Mouse (Mus musculus) limb, embryonic 13.5 days (tissue): ENCODE measurements around the gene Usp21. TPM values are rescaled to one million over a fixed set of nuclear protein-coding genes. Genes with fewer than 3 reads are reported as not detected.

ENCODE experiments used
- ATAC-seq: fragments of 200-750 bp; cut with Nextera tagmentation; 2 replicates; pipeline ENCODE4 v1.8.0; 2017; ENCODE audit warnings: low read depth, moderate number of reproducible peaks, moderate TSS enrichment; ENCODE audit not compliant: low FRiP score
- H3K27ac ChIP-seq: fragments of 300-500 bp; sonication (generic); 2 replicates; pipeline ENCODE4 v1.5.1; 2015; ENCODE audit warnings: inconsistent platforms, mild to moderate bottlenecking, moderate library complexity
- H3K27me3 ChIP-seq: fragments of 300-500 bp; sonication (generic); 2 replicates; pipeline ENCODE4 v1.6.1; 2015; ENCODE audit warnings: mild to moderate bottlenecking, inconsistent platforms
- H3K36me3 ChIP-seq: fragments of 300-500 bp; sonication (generic); 2 replicates; pipeline ENCODE4 v1.6.1; 2015; ENCODE audit warnings: inconsistent platforms, mild to moderate bottlenecking, moderate library complexity
- H3K4me1 ChIP-seq: fragments of 300-500 bp; sonication (generic); 2 replicates; pipeline ENCODE4 v1.6.1; 2015; ENCODE audit warnings: inconsistent platforms
- H3K4me2 ChIP-seq: fragments of 300-500 bp; sonication (generic); replicated peaks from 2 replicates; pipeline ENCODE4 v1.6.1; 2015; ENCODE audit warnings: inconsistent platforms, mild to moderate bottlenecking, moderate library complexity
- H3K4me3 ChIP-seq: fragments of 300-500 bp; sonication (generic); 2 replicates; pipeline ENCODE4 v1.5.1; 2015; ENCODE audit warnings: moderate library complexity, mild to moderate bottlenecking, inconsistent platforms
- H3K9ac ChIP-seq: fragments of 300-500 bp; sonication (generic); 2 replicates; pipeline ENCODE4 v1.6.1; 2015; ENCODE audit warnings: mild to moderate bottlenecking, inconsistent platforms
- H3K9me3 ChIP-seq: fragments of 300-500 bp; sonication (generic); 2 replicates; pipeline ENCODE4 v1.6.1; 2016; ENCODE audit warnings: inconsistent platforms
- WGBS: fragments of 180-500 bp; shearing (Covaris S2); methylation state at CpG from one replicate; pipeline ENCODE4 v1.1.7; 2015; 5-methylcytosine and 5-hydroxymethylcytosine counted together
- polyA plus RNA-seq: library from polyadenylated mRNA; unstranded; fragments of >200 nt; fragmentation: Nextera tagmentation; extraction: Ambion mirVana; gene quantifications from 2 replicates; pipeline ENCODE4 v1.2.1, GENCODE M21; 2015

The Usp21 gene
- polyA plus RNA-seq, 1 experiment from 2014 or later, result 126 TPM

DNA sequence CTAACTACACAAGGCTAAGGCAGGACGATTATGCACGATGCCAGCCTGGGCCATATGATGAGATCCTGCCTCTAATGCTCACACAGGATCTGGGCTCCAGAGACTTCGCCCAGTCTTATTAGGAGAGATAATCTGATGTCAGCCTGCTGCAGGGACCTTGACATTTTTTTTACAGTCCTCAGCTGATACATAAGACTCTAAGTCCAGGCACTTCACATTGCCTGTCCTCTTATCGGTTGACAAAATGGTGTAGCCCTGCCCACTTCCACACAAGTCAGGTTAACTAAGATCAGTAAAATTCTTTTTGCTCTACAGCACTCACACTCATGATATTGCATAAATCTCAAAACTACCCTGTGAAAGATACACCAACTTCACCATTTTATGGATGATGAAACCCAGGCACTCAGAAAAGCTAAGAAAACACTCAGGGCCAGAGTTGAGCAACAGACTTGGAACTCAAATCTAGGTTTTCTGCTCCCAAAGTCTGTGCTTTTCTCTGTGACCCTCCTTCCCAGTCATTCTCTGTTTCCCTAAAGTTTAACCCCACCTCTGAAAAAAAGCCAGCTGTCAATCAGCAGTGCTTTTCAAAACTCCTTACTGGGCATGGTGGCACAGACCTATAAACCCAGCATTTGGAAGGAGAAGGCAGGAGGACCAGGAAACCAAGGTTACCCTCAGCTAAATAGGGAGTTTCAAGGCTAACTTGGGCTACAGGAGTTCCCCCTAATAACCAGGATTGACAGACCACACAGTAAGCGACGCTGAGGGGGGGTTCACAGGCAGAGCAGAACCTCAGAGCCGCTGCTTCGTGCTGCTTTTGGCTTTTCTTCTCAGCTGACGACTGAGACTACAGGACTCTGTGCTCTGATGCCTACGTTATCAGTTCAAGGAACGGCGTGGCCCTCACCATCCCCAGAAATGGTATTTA is 54.7 kb downstream of the Usp21 start:
- ATAC-seq, result no peak
- Histone ChIP-seq H3K9me3 (no peaks in the 10 kb centered on the region), H3K4me1 (peaks cover 16% of the 10 kb centered on the region), H3K27ac (no peak overlapping the region), H3K4me2 (no peak overlapping the region), H3K4me3 (no peak overlapping the region), H3K9ac (no peak overlapping the region), H3K27me3 (no peaks in the 10 kb centered on the region), H3K36me3 (peaks cover 48% of the 10 kb centered on the region)
- WGBS, result 85% methylated on average over 12 of the region's 12 CpGs

DNA sequence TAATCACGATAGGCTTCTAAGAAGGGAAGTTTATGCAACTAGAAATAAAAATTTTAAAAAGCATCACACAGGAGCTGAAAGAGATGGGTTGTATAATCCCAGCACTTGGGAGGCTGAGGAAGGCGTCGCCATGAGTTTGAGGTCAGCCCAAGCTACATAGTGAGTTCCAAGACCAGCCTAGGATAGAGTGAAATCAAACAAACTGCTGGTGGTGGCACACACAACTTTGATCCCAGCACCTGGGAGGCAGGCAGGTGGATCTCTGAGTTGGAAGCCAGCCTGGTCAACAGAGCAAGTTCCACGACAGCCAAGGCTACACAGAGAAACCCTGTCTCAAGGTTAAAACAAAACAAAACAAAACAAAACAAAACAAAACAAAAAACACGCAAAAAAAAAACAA is 55.4 kb downstream of the Usp21 start:
- no peak overlapping the region for H3K4me3 ChIP-seq
- no peak overlapping the region for H3K9ac ChIP-seq
- 78% methylated on average over 5 of the region's 5 CpGs for WGBS
- no peak overlapping the region for H3K27ac ChIP-seq
- peaks cover 16% of the 10 kb centered on the region for H3K4me1 ChIP-seq
- H3K4me2 ChIP-seq, result no peak overlapping the region
- no peaks in the 10 kb centered on the region for H3K9me3 ChIP-seq
- no peak for ATAC-seq
- H3K36me3 ChIP-seq, result peaks cover 41% of the 10 kb centered on the region
- no peaks in the 10 kb centered on the region for H3K27me3 ChIP-seq

Other genes starting within 250 kb of the Usp21 start
- 8.7 and 9.2 TPM in 2 replicates for gene Fcgr3, start 223.1 kb downstream of the Usp21 start, polyA plus RNA-seq
- 0.86 and 1.5 TPM in 2 replicates for gene Cfap126, start 174.1 kb downstream of the Usp21 start, polyA plus RNA-seq
- gene Sdhc, start 137.4 kb downstream of the Usp21 start, polyA plus RNA-seq, result 224 and 236 TPM in 2 replicates
- 5.0 and 6.8 TPM in 2 replicates for gene Mpz, start 137.3 kb downstream of the Usp21 start, polyA plus RNA-seq
- gene Pcp4l1, start 91.7 kb downstream of the Usp21 start, polyA plus RNA-seq, result 2.8 and 3.3 TPM in 2 replicates
- gene Nr1i3, start 74.0 kb downstream of the Usp21 start, polyA plus RNA-seq, result 0.19 and 0.25 TPM in 2 replicates
- 32.3 and 34.4 TPM in 2 replicates for gene Tomm40l, start 65.5 kb downstream of the Usp21 start, polyA plus RNA-seq
- 2.0 and 15.7 TPM in 2 replicates for gene Apoa2, start 62.9 kb downstream of the Usp21 start, polyA plus RNA-seq
- gene Fcer1g, start 53.6 kb downstream of the Usp21 start, polyA plus RNA-seq, result 37.8 and 39.1 TPM in 2 replicates
- 12.7 and 14.3 TPM in 2 replicates for gene Adamts4, start 37.6 kb downstream of the Usp21 start, polyA plus RNA-seq
- 253 and 254 TPM in 2 replicates for gene Ndufs2, start 36.6 kb downstream of the Usp21 start, polyA plus RNA-seq
- gene B4galt3, start 17.7 kb downstream of the Usp21 start, polyA plus RNA-seq, result 86.2 and 94.0 TPM in 2 replicates
- gene Ppox, start 6.8 kb downstream of the Usp21 start, polyA plus RNA-seq, result 69.7 and 77.4 TPM in 2 replicates
- 110 and 116 TPM in 2 replicates for gene Ufc1, start 7.0 kb upstream of the Usp21 start, polyA plus RNA-seq
- 61.1 and 66.2 TPM in 2 replicates for gene Dedd, start 41.2 kb upstream of the Usp21 start, polyA plus RNA-seq
- 43.5 and 43.9 TPM in 2 replicates for gene Nit1, start 57.7 kb upstream of the Usp21 start, polyA plus RNA-seq
- 120 and 128 TPM in 2 replicates for gene Pfdn2, start 57.7 kb upstream of the Usp21 start, polyA plus RNA-seq
- 2.2 and 2.3 TPM in 2 replicates for gene Klhdc9, start 72.8 kb upstream of the Usp21 start, polyA plus RNA-seq
- gene Nectin4, start 82.1 kb upstream of the Usp21 start, polyA plus RNA-seq, result 11.7 and 13.7 TPM in 2 replicates
- 1.4 and 1.5 TPM in 2 replicates for gene Arhgap30, start 101.0 kb upstream of the Usp21 start, polyA plus RNA-seq
- gene Usf1, start 123.3 kb upstream of the Usp21 start, polyA plus RNA-seq, result 102 and 118 TPM in 2 replicates
- gene Tstd1, start 130.9 kb upstream of the Usp21 start, polyA plus RNA-seq, result 7.3 and 9.0 TPM in 2 replicates
- 40.4 and 40.6 TPM in 2 replicates for gene F11r, start 149.5 kb upstream of the Usp21 start, polyA plus RNA-seq
- gene Alyref2, start 215.5 kb upstream of the Usp21 start, polyA plus RNA-seq, result 15.8 and 16.4 TPM in 2 replicates
- not detected in 2 replicates for gene Itln1, start 247.3 kb upstream of the Usp21 start, polyA plus RNA-seq